8 mouse cellular contexts compared by ENCODE assay signal in the genomic region with DNA sequence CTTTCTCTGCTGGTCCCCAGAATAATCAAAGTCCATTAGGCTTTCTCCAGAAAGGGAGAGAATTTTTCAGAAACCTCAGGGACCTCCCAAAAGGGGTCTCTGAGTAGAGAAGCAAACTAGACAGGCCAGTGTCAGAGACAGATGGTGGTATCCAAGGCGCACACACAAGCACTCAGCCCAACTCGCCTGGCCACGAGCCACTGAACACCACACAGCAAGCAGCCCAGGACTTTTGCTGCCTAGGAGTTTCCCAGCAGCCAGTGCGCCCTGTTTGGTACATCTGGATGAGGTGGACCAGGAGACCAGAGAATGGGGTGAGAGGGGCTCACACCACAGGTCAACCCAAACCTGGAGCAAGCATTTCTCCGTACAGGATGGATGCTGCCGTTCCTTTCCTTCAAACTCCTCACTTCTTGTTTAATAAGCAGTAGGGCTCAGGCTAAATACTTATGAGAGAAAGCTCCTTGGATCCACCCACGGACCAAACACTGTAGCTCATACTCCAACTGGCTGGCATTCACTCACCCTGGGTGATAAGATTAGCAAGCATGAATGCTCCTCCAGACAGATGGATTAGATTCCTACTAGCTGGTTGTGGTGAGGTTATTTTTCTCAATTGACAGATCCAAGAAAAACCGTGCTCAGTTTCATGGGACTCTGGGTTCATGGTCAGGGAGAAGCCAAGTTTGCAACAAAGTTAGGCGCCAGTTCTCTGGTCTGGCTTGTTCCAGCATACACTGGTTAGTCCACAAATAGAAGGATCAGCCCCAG. TPM values are rescaled to one million over a fixed set of nuclear protein-coding genes. Genes with fewer than 3 reads are reported as not detected.
A peak's percentile ranks its signal among the peaks of the same experiment; 100 is the strongest.
DNase-seq lines count a peak whose midpoint lies in the region; ATAC-seq and TF ChIP-seq lines count a peak whose summit lies in the region.

No protein-coding gene starts in this region.

- H3K9ac ChIP-seq in heart, embryonic 14.5 days (ENCODE audit: low read length), result no peak overlapping the region
- H3K9ac ChIP-seq in embryonic facial prominence, embryonic 15.5 days, result no peak overlapping the region
- H3K9ac ChIP-seq in limb, embryonic 12.5 days (replicated peaks), result peak overlapping the region; percentile 37; the same call in 1 of the 2 replicates

- H3K4me2 ChIP-seq in heart, embryonic 14.5 days (ENCODE audit: low read length), result peak overlapping the region; percentile 95; the same call in 1 of the 2 replicates
- H3K4me2 ChIP-seq in embryonic facial prominence, embryonic 15.5 days (replicated peaks), result peak overlapping the region; percentile 95
- H3K4me2 ChIP-seq in limb, embryonic 12.5 days, result peak overlapping the region; percentile 96

- H3K9me3 ChIP-seq in heart, embryonic 14.5 days (ENCODE audit: control insufficient read depth, low read length), result no peaks in the 10 kb centered on the region
- no peaks in the 10 kb centered on the region for H3K9me3 ChIP-seq in embryonic facial prominence, embryonic 15.5 days (replicated peaks)
- no peaks in the 10 kb centered on the region for H3K9me3 ChIP-seq in limb, embryonic 12.5 days

- no peak for ATAC-seq in heart, embryonic 14.5 days (ENCODE audit: insufficient number of reproducible peaks, insufficient read depth, low FRiP score, low read depth)
- no peak for ATAC-seq in embryonic facial prominence, embryonic 15.5 days (ENCODE audit: insufficient number of reproducible peaks, low FRiP score, low TSS enrichment, low read depth)
- ATAC-seq in limb, embryonic 12.5 days (ENCODE audit: insufficient number of reproducible peaks, insufficient read depth, low FRiP score, low TSS enrichment, low read depth), result no peak

- H3K79me3 ChIP-seq in C2C12 (ENCODE audit: low read depth), result peaks cover 8% of the 10 kb centered on the region

- WGBS in heart, embryonic 14.5 days, result 65% methylated on average over 9 of the region's 9 CpGs
- WGBS in embryonic facial prominence, embryonic 15.5 days, result 57% methylated on average over 9 of the region's 9 CpGs
- 59% methylated on average over 9 of the region's 9 CpGs for whole genome bisulfite sequencing in limb, embryonic 12.5 days

- no peak for DNase-seq in heart, adult 18-20 months
- DNase-seq in telencephalon, adult 2 months (ENCODE audit: low read depth, low spot score), result peak; percentile 41
- no peak for DNase-seq in cerebellum, adult 9-10 months
- no peak for DNase-seq in frontal cortex, postnatal 25 days (ENCODE audit: low spot score in 2 of 2)

- H3K36me3 ChIP-seq in heart, embryonic 14.5 days (ENCODE audit: control insufficient read depth, insufficient read depth, low read length), result no peaks in the 10 kb centered on the region
- no peaks in the 10 kb centered on the region for H3K36me3 ChIP-seq in C2C12 (ENCODE audit: control insufficient read depth, insufficient read depth)
- no peaks in the 10 kb centered on the region for H3K36me3 ChIP-seq in embryonic facial prominence, embryonic 15.5 days
- H3K36me3 ChIP-seq in limb, embryonic 12.5 days, result 0 out of 2 replicates have a peak, but pooled peaks cover 2% of the 10 kb centered on the region

- no peak overlapping the region for H3K4me3 ChIP-seq in heart, embryonic 14.5 days (ENCODE audit: control insufficient read depth in 1 of 2, insufficient read depth in 1 of 2, low read depth in 1 of 2, low read length in 2 of 2)
- no peak overlapping the region for H3K4me3 ChIP-seq in C2C12 (ENCODE audit: insufficient read depth, poor library complexity, severe bottlenecking)
- H3K4me3 ChIP-seq in embryonic facial prominence, embryonic 15.5 days (replicated peaks), result no peak overlapping the region
- peak overlapping the region; percentile 76 for H3K4me3 ChIP-seq in limb, embryonic 12.5 days (replicated peaks)

- no peak for TF ChIP-seq CTCF in C2C12 (IDR thresholded peaks at IDR 0.05; ENCODE audit: control insufficient read depth, insufficient read depth, insufficient read length)

- peaks cover 5 to 19% of the 10 kb centered on the region in 2 experiments; a peak in 3 of 4 replicates for H3K4me1 ChIP-seq in heart, embryonic 14.5 days (ENCODE audit: control insufficient read depth in 2 of 2, insufficient read depth in 2 of 2, low read length in 2 of 2)
- peaks cover 29% of the 10 kb centered on the region for H3K4me1 ChIP-seq in embryonic facial prominence, embryonic 15.5 days
- H3K4me1 ChIP-seq in limb, embryonic 12.5 days (replicated peaks), result peaks cover 38% of the 10 kb centered on the region

- no peak overlapping the region for H3K27ac ChIP-seq in heart, embryonic 14.5 days (replicated peaks in 1 of 2; ENCODE audit: control insufficient read depth in 1 of 2, insufficient read depth in 1 of 2, low read depth in 2 of 2, low read length in 2 of 2)
- no peak overlapping the region for H3K27ac ChIP-seq in embryonic facial prominence, embryonic 15.5 days (replicated peaks)
- no peak overlapping the region for H3K27ac ChIP-seq in limb, embryonic 12.5 days

- peaks cover 24% of the 10 kb centered on the region for H3K27me3 ChIP-seq in heart, embryonic 14.5 days (ENCODE audit: control insufficient read depth, insufficient read depth, low read length)
- no peaks in the 10 kb centered on the region for H3K27me3 ChIP-seq in C2C12 (ENCODE audit: control insufficient read depth, insufficient read depth, insufficient read length)
- peaks cover 15% of the 10 kb centered on the region for H3K27me3 ChIP-seq in embryonic facial prominence, embryonic 15.5 days
- H3K27me3 ChIP-seq in limb, embryonic 12.5 days, result peaks cover 13% of the 10 kb centered on the region; the same call in 1 of the 2 replicates

- H3ac ChIP-seq in C2C12 (ENCODE audit: control insufficient read depth, insufficient read length, low read depth), result peak overlapping the region; percentile 7

- H3K79me2 ChIP-seq in C2C12 (ENCODE audit: control insufficient read depth, insufficient read depth), result peaks cover 40% of the 10 kb centered on the region

TF ChIP-seq in C2C12, 6 proteins besides CTCF, POLR2A, EP300 and RAD21:
- TF ChIP-seq MYOG (IDR thresholded peaks at IDR 0.05; ENCODE audit: control insufficient read depth, extremely low read depth, insufficient read length) (no peak), FOSL1 (IDR thresholded peaks at IDR 0.05; ENCODE audit: insufficient read depth, low read length, poor library complexity, severe bottlenecking) (no peak), MYOD1 (IDR thresholded peaks at IDR 0.05; ENCODE audit: control insufficient read depth, insufficient read length, low read depth) (no peak)

RNA-seq across cellular contexts. Expression of a gene that starts 2.3 kb away (rescaled TPM):
- 2.1 and 3.1 TPM in 2 replicates for polyA plus RNA-seq in heart, embryonic 14.5 days (2014; fragmentation: Nextera tagmentation; extraction: Ambion mirVana)
- 10 to 100 TPM; 15.2 to 23.6 TPM for total RNA-seq in heart, adult 18-20 months (2021)
- 28.9 TPM for polyA plus RNA-seq in C2C12 (2012; fragmentation: generic; extraction: Trizol)
- polyA plus RNA-seq in embryonic facial prominence, embryonic 15.5 days (2015; fragmentation: Nextera tagmentation; extraction: Ambion mirVana), result 4.9 and 5.2 TPM in 2 replicates
- 14.7 and 14.8 TPM in 2 replicates for polyA plus RNA-seq in limb, embryonic 12.5 days (2016; fragmentation: Nextera tagmentation; extraction: Ambion mirVana)

RNA-seq across cellular contexts. Expression of a gene that starts 51.0 kb away (rescaled TPM):
- polyA plus RNA-seq in heart, embryonic 14.5 days (2014; fragmentation: Nextera tagmentation; extraction: Ambion mirVana), result 213 and 216 TPM in 2 replicates
- total RNA-seq in heart, adult 18-20 months (2021), result 100 to 1,000 TPM; 143 to 157 TPM
- polyA plus RNA-seq in C2C12 (2012; fragmentation: generic; extraction: Trizol), result 335 TPM
- 317 and 319 TPM in 2 replicates for polyA plus RNA-seq in embryonic facial prominence, embryonic 15.5 days (2015; fragmentation: Nextera tagmentation; extraction: Ambion mirVana)
- 293 and 317 TPM in 2 replicates for polyA plus RNA-seq in limb, embryonic 12.5 days (2016; fragmentation: Nextera tagmentation; extraction: Ambion mirVana)
